ENCODE assay signal across 11 mouse cellular contexts in the genomic region with DNA sequence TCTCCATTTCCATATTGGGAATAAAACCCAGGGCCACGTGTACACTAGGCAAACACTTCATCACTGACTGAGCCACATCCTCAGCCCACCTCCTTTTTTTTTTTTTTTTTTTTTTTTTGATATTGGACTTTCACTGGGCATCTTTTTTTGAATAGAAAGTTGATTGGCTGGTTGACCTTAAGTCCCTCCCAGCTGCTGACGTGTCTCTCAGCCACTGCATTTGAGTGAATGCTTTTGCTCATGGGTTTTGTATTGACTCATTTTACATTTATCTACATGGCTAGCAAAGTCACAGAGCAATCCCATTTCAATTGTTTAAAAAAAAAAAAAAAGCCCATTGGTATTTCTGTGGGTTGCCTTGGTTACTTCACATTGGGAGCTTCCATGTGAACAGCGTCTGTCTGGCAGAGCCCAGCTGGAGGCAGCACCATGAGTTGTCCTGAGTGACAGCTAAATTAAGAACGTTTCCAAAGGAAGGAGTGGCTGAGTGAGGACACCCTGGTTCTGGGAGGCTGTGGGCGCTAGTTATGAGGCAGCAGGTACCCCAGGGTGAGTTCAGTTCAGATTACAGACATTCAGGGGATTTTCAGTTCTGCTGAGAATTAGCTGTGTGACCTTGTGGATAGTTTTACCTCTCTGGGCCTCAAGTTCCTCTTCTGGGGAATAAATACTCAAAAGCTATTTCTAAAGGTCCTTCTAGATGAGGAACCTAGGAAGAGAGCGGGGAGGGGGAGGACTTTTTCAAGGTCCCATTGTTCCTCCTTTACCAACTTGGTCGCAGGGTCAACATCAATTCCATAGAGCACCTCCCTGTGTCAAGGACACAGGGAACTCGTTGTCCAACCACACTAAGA. TPM values are rescaled to one million over a fixed set of nuclear protein-coding genes. Genes with fewer than 3 reads are reported as not detected.
DNase-seq lines count a peak whose midpoint lies in the region; ATAC-seq lines count a peak whose summit lies in the region.
"Had no signal": no experiment of that assay in that cellular context is flagged by ENCODE, and none has a peak within 500 bp of the region (broad histone marks: within the 10 kb centered on the region; RNA-seq: fewer than 3 reads in every experiment).

No protein-coding gene starts in this region.

- H3K9me3 ChIP-seq in midbrain, embryonic 15.5 days: no peaks in the 10 kb centered on the region
- no peaks in the 10 kb centered on the region for H3K9me3 ChIP-seq in kidney, embryonic 16.5 days (ENCODE audit: low read length)

- H3K27ac ChIP-seq in midbrain, embryonic 15.5 days: no peak overlapping the region
- H3K27ac ChIP-seq in kidney, embryonic 16.5 days (ENCODE audit: low read length): no peak overlapping the region

- H3K9ac ChIP-seq in midbrain, embryonic 15.5 days: no peak overlapping the region
- no peak overlapping the region for H3K9ac ChIP-seq in kidney, embryonic 16.5 days (replicated peaks; ENCODE audit: low read length)

- H3K36me3 ChIP-seq in midbrain, embryonic 15.5 days (replicated peaks): no peaks in the 10 kb centered on the region
- no peaks in the 10 kb centered on the region for H3K36me3 ChIP-seq in kidney, embryonic 16.5 days (ENCODE audit: insufficient read depth, low read length)

- peak; percentile 20 for DNase-seq in embryo, embryonic 11 days
- no peak for DNase-seq in embryo, embryonic 10 days (ENCODE audit: low spot score)
- DNase-seq in brain, adult 2 months (ENCODE audit: low read depth, low spot score): peak; percentile 76
- peak; percentile 48 for DNase-seq in layer of hippocampus, adult 11-12 months (ENCODE audit: low spot score)
- no peak for DNase-seq in adrenal gland, postnatal 36 days
- DNase-seq in adrenal gland, adult (ENCODE audit: inconsistent age in 2 of 2, low spot score in 1 of 2): no peak
- DNase-seq: cerebellum, adult 18-20 months; kidney, adult 11 months; liver had no signal

- H3K4me1 ChIP-seq in midbrain, embryonic 15.5 days: no peaks in the 10 kb centered on the region
- H3K4me1 ChIP-seq in kidney, embryonic 16.5 days (ENCODE audit: insufficient read depth, low read length): no peaks in the 10 kb centered on the region; the same call in 1 of the 2 replicates

- no peak overlapping the region for H3K4me2 ChIP-seq in midbrain, embryonic 15.5 days
- no peak overlapping the region for H3K4me2 ChIP-seq in kidney, embryonic 16.5 days (replicated peaks; ENCODE audit: low read depth, low read length)

- H3K4me3 ChIP-seq in midbrain, embryonic 15.5 days: no peak overlapping the region
- H3K4me3 ChIP-seq in kidney, embryonic 16.5 days (ENCODE audit: low read length): no peak overlapping the region

- 39% methylated on average over 8 of the region's 8 CpGs for WGBS in midbrain, embryonic 15.5 days
- 66% methylated on average over 8 of the region's 8 CpGs for WGBS in kidney, embryonic 16.5 days

- H3K27me3 ChIP-seq in midbrain, embryonic 15.5 days (replicated peaks): no peaks in the 10 kb centered on the region
- no peaks in the 10 kb centered on the region for H3K27me3 ChIP-seq in kidney, embryonic 16.5 days (ENCODE audit: insufficient read depth, low read length)

- ATAC-seq in midbrain, embryonic 15.5 days (replicated peaks): peak; percentile 75
- no peak for ATAC-seq in kidney, embryonic 16.5 days (ENCODE audit: low FRiP score, low TSS enrichment)

RNA-seq across cellular contexts. Expression of a gene that starts 31.4 kb away (rescaled TPM):
- 29.0 and 29.6 TPM in 2 replicates for polyA plus RNA-seq in midbrain, embryonic 15.5 days (2015; fragmentation: Nextera tagmentation; extraction: Ambion mirVana)
- polyA plus RNA-seq in kidney, embryonic 16.5 days (2015; fragmentation: Nextera tagmentation; extraction: Ambion mirVana): 19.1 and 20.4 TPM in 2 replicates
- total RNA-seq in adrenal gland, postnatal 36 days (2021): 10 to 100 TPM; 24.9 to 32.8 TPM

Comparison
In these comparisons a context has a peak if more than half of its experiments do, and no peak if none do; other contexts are left out.
1. DNase-seq: peak in embryo, embryonic 11 days (single experiment), brain, adult 2 months (single experiment) and layer of hippocampus, adult 11-12 months (single experiment); none in embryo, embryonic 10 days (single experiment), adrenal gland, postnatal 36 days (0 of 2) and adrenal gland, adult (0 of 2).